Mouse (Mus musculus): ENCODE data around the gene Glrx5. TPM values are rescaled to one million over a fixed set of nuclear protein-coding genes. Genes with fewer than 3 reads are reported as not detected.

Glrx5 gene
- polyA plus RNA-seq, 1 experiment from 2014 or later, result 150 TPM

- H3K36me3 ChIP-seq (ENCODE audit: control insufficient read depth, insufficient read depth, low read length), result no peaks in the 10 kb centered on the region
- H3K27me3 ChIP-seq (ENCODE audit: control insufficient read depth, insufficient read depth, low read length), result no peaks in the 10 kb centered on the region
- WGBS, result 10% methylated on average over 4 of the region's 4 CpGs
- no peak overlapping the region for H3K27ac ChIP-seq (ENCODE audit: low read length)
- no peaks in the 10 kb centered on the region for H3K4me1 ChIP-seq (ENCODE audit: control insufficient read depth, insufficient read depth, low read length)
- H3K4me2 ChIP-seq (ENCODE audit: low read depth, low read length), result no peak overlapping the region
- H3K9me3 ChIP-seq (replicated peaks; ENCODE audit: control insufficient read depth, low read length), result no peaks in the 10 kb centered on the region
- H3K4me3 ChIP-seq (replicated peaks; ENCODE audit: low read length), result no peak overlapping the region
- no peak for ATAC-seq (ENCODE audit: insufficient read depth, low FRiP score)
- H3K9ac ChIP-seq (ENCODE audit: low read length), result no peak overlapping the region
Measured at GRCm38 (mm10) chr12:105050898-105051297, 18.4 kb downstream of the Glrx5 start.

DNA sequence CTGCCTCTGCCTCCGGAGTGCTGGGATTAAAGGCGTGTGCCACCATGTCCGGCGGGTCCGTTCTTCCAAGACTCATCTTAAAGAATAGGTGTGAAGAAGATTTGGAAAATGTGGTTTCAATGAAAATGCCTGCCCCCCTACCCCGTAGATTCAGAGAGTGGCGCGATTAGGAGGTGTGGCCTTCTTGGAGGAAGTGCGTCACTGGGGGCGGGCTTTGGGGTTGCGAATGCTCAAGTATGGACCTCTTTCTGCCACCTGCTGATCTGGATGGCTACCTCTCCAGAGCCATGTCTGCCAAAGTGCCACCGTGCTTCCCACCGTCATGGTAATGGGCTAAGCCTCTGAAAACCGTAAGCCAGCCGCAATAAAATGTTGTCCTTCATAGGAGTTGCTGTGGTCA, 21.6 kb downstream of the Glrx5 start:
- Histone ChIP-seq H3K27ac (ENCODE audit: low read length) (no peak overlapping the region), H3K27me3 (ENCODE audit: control insufficient read depth, insufficient read depth, low read length) (no peaks in the 10 kb centered on the region), H3K4me3 (replicated peaks; ENCODE audit: low read length) (no peak overlapping the region), H3K4me1 (ENCODE audit: control insufficient read depth, insufficient read depth, low read length) (no peaks in the 10 kb centered on the region), H3K36me3 (ENCODE audit: control insufficient read depth, insufficient read depth, low read length) (no peaks in the 10 kb centered on the region), H3K4me2 (ENCODE audit: low read depth, low read length) (no peak overlapping the region), H3K9ac (ENCODE audit: low read length) (no peak overlapping the region), H3K9me3 (replicated peaks; ENCODE audit: control insufficient read depth, low read length) (no peaks in the 10 kb centered on the region)
- 94% methylated on average over 15 of the region's 15 CpGs for WGBS
- ATAC-seq (ENCODE audit: insufficient read depth, low FRiP score), result no peak

DNA sequence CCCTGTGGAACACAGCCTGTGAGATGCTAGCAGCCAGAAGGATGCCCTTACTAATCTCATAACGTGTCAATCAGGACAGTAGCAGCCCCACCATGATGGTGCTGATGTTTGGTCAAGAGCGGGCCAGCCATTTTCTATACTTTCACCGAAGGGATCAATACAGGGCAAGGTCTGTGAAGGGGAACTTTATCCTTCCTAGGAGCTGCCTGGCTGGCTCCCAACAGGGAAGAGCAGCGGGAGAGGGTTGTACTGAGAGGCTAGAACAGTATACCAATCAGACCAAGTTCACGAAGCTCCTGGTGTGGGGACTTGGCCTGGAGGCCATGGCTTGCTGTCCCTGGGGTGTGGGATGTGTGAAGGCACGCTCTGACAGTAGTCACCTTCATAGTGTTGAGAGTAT, 22.8 kb downstream of the Glrx5 start:
- H3K27ac ChIP-seq (ENCODE audit: low read length), result no peak overlapping the region
- H3K4me1 ChIP-seq (ENCODE audit: control insufficient read depth, insufficient read depth, low read length), result no peaks in the 10 kb centered on the region
- H3K4me2 ChIP-seq (ENCODE audit: low read depth, low read length), result no peak overlapping the region
- no peaks in the 10 kb centered on the region for H3K27me3 ChIP-seq (ENCODE audit: control insufficient read depth, insufficient read depth, low read length)
- no peak overlapping the region for H3K4me3 ChIP-seq (replicated peaks; ENCODE audit: low read length)
- no peaks in the 10 kb centered on the region for H3K9me3 ChIP-seq (replicated peaks; ENCODE audit: control insufficient read depth, low read length)
- H3K9ac ChIP-seq (ENCODE audit: low read length), result no peak overlapping the region
- H3K36me3 ChIP-seq (ENCODE audit: control insufficient read depth, insufficient read depth, low read length), result no peaks in the 10 kb centered on the region
- WGBS, result 77% methylated on average over 6 of the region's 6 CpGs
- no peak for ATAC-seq (ENCODE audit: insufficient read depth, low FRiP score)

DNA sequence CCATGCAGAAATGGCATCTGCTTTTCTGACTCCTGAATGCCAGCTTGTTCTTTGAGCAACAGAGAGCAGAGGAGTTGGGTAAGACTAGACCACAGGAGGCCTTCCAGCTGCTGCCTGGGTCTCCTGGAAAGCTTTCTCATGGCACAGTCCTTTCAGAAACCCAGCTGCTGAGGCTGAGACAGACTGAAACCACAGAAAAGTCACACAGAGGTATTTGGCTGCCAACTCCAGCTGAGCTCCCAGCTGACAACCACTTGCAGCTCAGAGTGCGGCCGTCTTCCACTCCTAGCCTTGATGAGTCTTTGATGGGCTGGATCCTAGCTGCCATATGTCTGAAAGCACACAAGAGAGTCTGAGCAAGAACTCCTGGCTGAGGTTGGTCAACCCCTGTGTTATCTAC, 27.5 kb downstream of the Glrx5 start:
- no peaks in the 10 kb centered on the region for H3K4me1 ChIP-seq (ENCODE audit: control insufficient read depth, insufficient read depth, low read length)
- no peak overlapping the region for H3K27ac ChIP-seq (ENCODE audit: low read length)
- WGBS, result 87% methylated on average over 2 of the region's 2 CpGs
- ATAC-seq (ENCODE audit: insufficient read depth, low FRiP score), result no peak
- H3K9ac ChIP-seq (ENCODE audit: low read length), result no peak overlapping the region
- no peaks in the 10 kb centered on the region for H3K36me3 ChIP-seq (ENCODE audit: control insufficient read depth, insufficient read depth, low read length)
- no peak overlapping the region for H3K4me2 ChIP-seq (ENCODE audit: low read depth, low read length)
- H3K27me3 ChIP-seq (ENCODE audit: control insufficient read depth, insufficient read depth, low read length), result no peaks in the 10 kb centered on the region
- H3K9me3 ChIP-seq (replicated peaks; ENCODE audit: control insufficient read depth, low read length), result no peaks in the 10 kb centered on the region
- H3K4me3 ChIP-seq (replicated peaks; ENCODE audit: low read length), result no peak overlapping the region

DNA sequence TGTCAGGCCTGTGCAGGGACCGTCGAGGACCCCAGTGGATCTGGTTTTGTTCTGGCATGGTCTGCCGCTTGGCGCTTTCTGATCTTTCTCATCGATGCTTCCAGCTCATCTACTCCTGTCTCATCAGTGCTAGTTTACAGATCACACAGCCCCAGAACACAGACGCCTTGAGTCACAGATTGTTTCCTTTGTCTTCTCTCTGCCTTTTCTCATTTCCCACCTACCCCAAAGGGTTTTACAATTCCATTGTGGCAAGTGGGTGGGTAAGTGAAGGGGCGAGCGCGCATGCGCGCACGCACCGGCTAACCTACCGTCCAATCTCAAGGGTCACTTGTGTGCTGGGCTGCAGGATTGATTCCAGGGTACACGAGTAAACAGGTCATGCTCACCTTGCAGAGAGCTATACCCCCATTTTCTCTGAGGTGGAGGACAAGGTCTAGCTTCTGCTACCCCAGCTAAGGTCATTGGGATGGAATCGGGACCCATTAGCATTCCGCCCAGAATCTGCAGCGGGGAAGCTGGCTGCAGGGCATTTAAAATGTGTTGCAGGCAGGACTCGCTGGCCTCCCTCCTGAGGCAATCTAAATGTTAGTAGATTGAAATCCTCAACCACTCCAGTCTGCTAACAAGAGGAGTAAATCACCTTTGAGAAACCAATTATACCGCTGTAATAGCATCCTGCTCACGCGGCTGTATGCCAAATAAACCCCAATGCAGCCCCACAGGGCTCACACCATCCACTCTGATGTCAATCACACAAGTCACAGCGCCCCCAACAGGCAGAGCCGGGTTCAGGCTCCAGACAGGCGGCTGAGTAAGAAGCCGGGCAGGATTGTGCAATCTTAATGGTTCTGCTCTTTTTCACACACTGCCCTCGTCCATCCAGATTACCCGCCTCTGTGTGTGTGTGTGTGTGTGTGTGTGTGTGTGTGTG, 31.0 kb downstream of the Glrx5 start:
- Histone ChIP-seq H3K36me3 (ENCODE audit: control insufficient read depth, insufficient read depth, low read length) (no peaks in the 10 kb centered on the region), H3K9ac (ENCODE audit: low read length) (no peak overlapping the region), H3K4me1 (ENCODE audit: control insufficient read depth, insufficient read depth, low read length) (no peaks in the 10 kb centered on the region), H3K27me3 (ENCODE audit: control insufficient read depth, insufficient read depth, low read length) (no peaks in the 10 kb centered on the region), H3K9me3 (replicated peaks; ENCODE audit: control insufficient read depth, low read length) (no peaks in the 10 kb centered on the region), H3K27ac (ENCODE audit: low read length) (no peak overlapping the region), H3K4me2 (ENCODE audit: low read depth, low read length) (no peak overlapping the region), H3K4me3 (replicated peaks; ENCODE audit: low read length) (no peak overlapping the region)
- WGBS, result 51% methylated on average over 28 of the region's 28 CpGs
- ATAC-seq (ENCODE audit: insufficient read depth, low FRiP score), result no peak

GRCm38 (mm10) chr12:105064168-105064567, 31.7 kb downstream of the Glrx5 start:
- no peak overlapping the region for H3K27ac ChIP-seq (ENCODE audit: low read length)
- no peak for ATAC-seq (ENCODE audit: insufficient read depth, low FRiP score)
- no peaks in the 10 kb centered on the region for H3K9me3 ChIP-seq (replicated peaks; ENCODE audit: control insufficient read depth, low read length)
- no peak overlapping the region for H3K4me3 ChIP-seq (replicated peaks; ENCODE audit: low read length)
- H3K4me1 ChIP-seq (ENCODE audit: control insufficient read depth, insufficient read depth, low read length), result no peaks in the 10 kb centered on the region
- no peaks in the 10 kb centered on the region for H3K27me3 ChIP-seq (ENCODE audit: control insufficient read depth, insufficient read depth, low read length)
- no peak overlapping the region for H3K9ac ChIP-seq (ENCODE audit: low read length)
- no peaks in the 10 kb centered on the region for H3K36me3 ChIP-seq (ENCODE audit: control insufficient read depth, insufficient read depth, low read length)
- no peak overlapping the region for H3K4me2 ChIP-seq (ENCODE audit: low read depth, low read length)
- 79% methylated on average over 4 of the region's 4 CpGs for WGBS

DNA sequence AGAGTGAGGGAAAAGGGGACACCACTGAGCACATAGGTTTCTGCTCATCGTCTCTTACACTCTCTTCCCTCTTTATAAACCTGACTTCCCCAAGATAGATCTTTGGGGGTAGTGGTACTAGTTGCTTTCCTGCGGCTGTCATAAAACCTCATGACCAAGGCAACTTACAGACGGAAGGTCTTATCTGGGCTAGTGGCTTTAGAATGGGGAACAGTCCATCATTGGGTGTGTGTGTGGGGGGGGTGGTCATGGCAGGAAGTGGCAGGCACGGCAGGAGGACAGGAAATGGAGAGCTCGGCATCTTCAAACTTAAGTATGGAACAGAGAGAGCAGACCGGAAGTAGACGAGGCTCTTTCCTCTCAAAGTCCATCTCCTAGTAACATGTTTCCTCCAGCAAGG, 32.6 kb downstream of the Glrx5 start:
- H3K27ac ChIP-seq (ENCODE audit: low read length), result no peak overlapping the region
- no peaks in the 10 kb centered on the region for H3K36me3 ChIP-seq (ENCODE audit: control insufficient read depth, insufficient read depth, low read length)
- H3K4me2 ChIP-seq (ENCODE audit: low read depth, low read length), result no peak overlapping the region
- WGBS, result 86% methylated on average over 7 of the region's 7 CpGs
- H3K9me3 ChIP-seq (replicated peaks; ENCODE audit: control insufficient read depth, low read length), result no peaks in the 10 kb centered on the region
- H3K9ac ChIP-seq (ENCODE audit: low read length), result no peak overlapping the region
- H3K27me3 ChIP-seq (ENCODE audit: control insufficient read depth, insufficient read depth, low read length), result no peaks in the 10 kb centered on the region
- no peak for ATAC-seq (ENCODE audit: insufficient read depth, low FRiP score)
- no peaks in the 10 kb centered on the region for H3K4me1 ChIP-seq (ENCODE audit: control insufficient read depth, insufficient read depth, low read length)
- no peak overlapping the region for H3K4me3 ChIP-seq (replicated peaks; ENCODE audit: low read length)

DNA sequence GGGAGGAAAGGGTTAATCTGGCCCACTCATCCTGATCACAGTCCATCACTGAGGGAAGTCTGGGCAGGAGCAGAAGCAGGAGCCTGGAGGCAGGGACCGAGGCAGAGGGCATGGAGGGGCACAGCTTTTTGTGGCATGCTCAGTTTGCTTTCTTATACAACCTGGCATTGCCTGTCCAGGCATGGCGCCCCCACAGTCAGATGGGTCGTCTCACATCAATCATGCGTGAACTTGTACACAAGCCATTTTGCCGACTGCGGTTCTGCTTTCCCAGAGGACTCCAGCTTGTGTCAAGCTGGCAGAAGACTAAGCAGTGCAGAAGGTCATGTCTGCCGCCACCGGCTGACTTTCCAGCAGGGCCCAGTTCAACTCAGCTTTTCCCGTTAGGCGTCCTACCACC, 34.0 kb downstream of the Glrx5 start:
- Histone ChIP-seq H3K4me3 (replicated peaks; ENCODE audit: low read length) (no peak overlapping the region), H3K36me3 (ENCODE audit: control insufficient read depth, insufficient read depth, low read length) (no peaks in the 10 kb centered on the region), H3K4me2 (ENCODE audit: low read depth, low read length) (no peak overlapping the region), H3K9me3 (replicated peaks; ENCODE audit: control insufficient read depth, low read length) (no peaks in the 10 kb centered on the region), H3K27ac (ENCODE audit: low read length) (no peak overlapping the region), H3K27me3 (ENCODE audit: control insufficient read depth, insufficient read depth, low read length) (no peaks in the 10 kb centered on the region), H3K4me1 (ENCODE audit: control insufficient read depth, insufficient read depth, low read length) (no peaks in the 10 kb centered on the region), H3K9ac (ENCODE audit: low read length) (no peak overlapping the region)
- WGBS, result 53% methylated on average over 10 of the region's 10 CpGs
- ATAC-seq (ENCODE audit: insufficient read depth, low FRiP score), result no peak

GRCm38 (mm10) chr12:105068911-105069310, 36.4 kb downstream of the Glrx5 start:
- H3K27ac ChIP-seq (ENCODE audit: low read length), result no peak overlapping the region
- no peaks in the 10 kb centered on the region for H3K4me1 ChIP-seq (ENCODE audit: control insufficient read depth, insufficient read depth, low read length)
- H3K36me3 ChIP-seq (ENCODE audit: control insufficient read depth, insufficient read depth, low read length), result no peaks in the 10 kb centered on the region
- no peak overlapping the region for H3K9ac ChIP-seq (ENCODE audit: low read length)
- no peak overlapping the region for H3K4me3 ChIP-seq (replicated peaks; ENCODE audit: low read length)
- no peaks in the 10 kb centered on the region for H3K27me3 ChIP-seq (ENCODE audit: control insufficient read depth, insufficient read depth, low read length)
- 65% methylated on average over 5 of the region's 5 CpGs for WGBS
- H3K9me3 ChIP-seq (replicated peaks; ENCODE audit: control insufficient read depth, low read length), result no peaks in the 10 kb centered on the region
- ATAC-seq (ENCODE audit: insufficient read depth, low FRiP score), result no peak
- no peak overlapping the region for H3K4me2 ChIP-seq (ENCODE audit: low read depth, low read length)
